Comparison of ENCODE assay signal across 8 mouse cellular contexts in the genomic region with DNA sequence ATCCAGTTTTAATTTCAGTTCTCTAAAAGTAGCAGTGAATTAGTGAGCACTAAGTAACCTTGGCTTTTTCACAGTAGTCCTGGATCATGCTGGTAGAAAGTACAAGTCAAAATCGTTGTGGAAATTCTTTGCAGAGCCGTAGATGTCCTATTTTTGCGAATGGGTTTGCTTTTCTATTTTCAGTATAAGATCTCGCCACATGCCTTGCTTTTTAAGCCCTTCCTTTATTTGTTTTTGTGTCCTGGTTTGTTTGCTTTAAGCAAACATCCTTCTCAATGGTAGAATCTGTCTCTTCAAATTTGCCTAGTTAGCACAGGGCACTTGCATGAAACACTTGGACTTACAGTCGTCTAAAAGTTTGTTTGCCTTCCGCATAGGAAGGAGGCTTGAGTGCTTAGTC. TPM values are rescaled to one million over a fixed set of nuclear protein-coding genes. Genes with fewer than 3 reads are reported as not detected.
A peak's percentile ranks its signal among the peaks of the same experiment; 100 is the strongest.
DNase-seq lines count a peak whose midpoint lies in the region; ATAC-seq and TF ChIP-seq lines count a peak whose summit lies in the region.

No protein-coding gene starts in this region.

- peak overlapping the region; percentile 91 for H3K4me3 ChIP-seq in layer of hippocampus, adult 2 months
- H3K4me3 ChIP-seq in forebrain, embryonic 10.5 days = peak overlapping the region; percentile 97
- H3K4me3 ChIP-seq in limb, embryonic 14.5 days (replicated peaks; ENCODE audit: low read length) = no peak overlapping the region
- H3K4me3 ChIP-seq in neural tube, embryonic 15.5 days (replicated peaks) = peak overlapping the region; percentile 4; the same call in 1 of the 2 replicates

- peaks cover 56% of the 10 kb centered on the region for H3K4me1 ChIP-seq in forebrain, embryonic 10.5 days
- H3K4me1 ChIP-seq in limb, embryonic 14.5 days (ENCODE audit: control insufficient read depth, insufficient read depth, low read length) = peaks cover 13% of the 10 kb centered on the region
- H3K4me1 ChIP-seq in neural tube, embryonic 15.5 days = peaks cover 50% of the 10 kb centered on the region

- peak overlapping the region; percentile 13; the same call in 1 of the 2 replicates for H3K4me2 ChIP-seq in limb, embryonic 14.5 days (replicated peaks; ENCODE audit: low read depth, low read length, severe bottlenecking)
- H3K4me2 ChIP-seq in neural tube, embryonic 15.5 days = peak overlapping the region; percentile 35

- no peak for DNase-seq in layer of hippocampus, adult 2 months (ENCODE audit: low spot score in 2 of 2)
- no peak for DNase-seq in layer of hippocampus, adult 18-20 months (ENCODE audit: low spot score in 2 of 2)
- DNase-seq in forebrain, embryonic 10.5 days (ENCODE audit: extremely low spot score, low spot score) = no peak
- no peak for DNase-seq in limb, embryonic 14.5 days (ENCODE audit: low spot score)
- DNase-seq in spleen, postnatal 4 days (ENCODE audit: low spot score in 2 of 2) = no peak
- DNase-seq in left cerebral cortex, adult 11 months (ENCODE audit: low spot score) = no peak
- DNase-seq in embryo, embryonic 11 days = no peak

- peaks cover 21% of the 10 kb centered on the region for H3K36me3 ChIP-seq in forebrain, embryonic 10.5 days (replicated peaks)
- 0 out of 2 replicates have a peak, but pooled peaks cover 8% of the 10 kb centered on the region for H3K36me3 ChIP-seq in limb, embryonic 14.5 days (ENCODE audit: control insufficient read depth, insufficient read depth, low read length)
- H3K36me3 ChIP-seq in neural tube, embryonic 15.5 days = no peaks in the 10 kb centered on the region

- TF ChIP-seq CTCF in layer of hippocampus, adult 2 months (conservative IDR thresholded peaks at IDR 0.05) = no peak

- ATAC-seq in limb, embryonic 14.5 days (ENCODE audit: low FRiP score, low read depth) = no peak
- ATAC-seq in neural tube, embryonic 15.5 days (ENCODE audit: low FRiP score) = no peak

- no peak for TF ChIP-seq POLR2A in limb, embryonic 14.5 days (IDR thresholded peaks at IDR 0.05; ENCODE audit: borderline replicate concordance, extremely low read depth, insufficient read depth, insufficient read length)

- no peak overlapping the region for H3K27ac ChIP-seq in layer of hippocampus, adult 2 months
- no peak overlapping the region for H3K27ac ChIP-seq in forebrain, embryonic 10.5 days
- H3K27ac ChIP-seq in limb, embryonic 14.5 days (replicated peaks; ENCODE audit: low read depth, low read length) = no peak overlapping the region
- H3K27ac ChIP-seq in neural tube, embryonic 15.5 days (replicated peaks) = no peak overlapping the region

- H3K27me3 ChIP-seq in forebrain, embryonic 10.5 days (ENCODE audit: poor library complexity, severe bottlenecking) = no peaks in the 10 kb centered on the region
- no peaks in the 10 kb centered on the region for H3K27me3 ChIP-seq in limb, embryonic 14.5 days (ENCODE audit: control insufficient read depth, insufficient read depth, low read length)
- no peaks in the 10 kb centered on the region for H3K27me3 ChIP-seq in neural tube, embryonic 15.5 days (replicated peaks)

- no peak overlapping the region for H3K9ac ChIP-seq in limb, embryonic 14.5 days (ENCODE audit: low read depth, low read length, severe bottlenecking)
- no peak overlapping the region for H3K9ac ChIP-seq in neural tube, embryonic 15.5 days (replicated peaks)

- 81% methylated on average over 6 of the region's 6 CpGs for WGBS in forebrain, embryonic 10.5 days
- 70% methylated on average over 6 of the region's 6 CpGs for WGBS in limb, embryonic 14.5 days
- 74% methylated on average over 6 of the region's 6 CpGs for WGBS in neural tube, embryonic 15.5 days

- H3K9me3 ChIP-seq in forebrain, embryonic 10.5 days = no peaks in the 10 kb centered on the region
- no peaks in the 10 kb centered on the region for H3K9me3 ChIP-seq in limb, embryonic 14.5 days (ENCODE audit: control insufficient read depth, low read length)
- no peaks in the 10 kb centered on the region for H3K9me3 ChIP-seq in neural tube, embryonic 15.5 days (replicated peaks)

RNA-seq across cellular contexts. Expression of a gene that starts 2.3 kb away (rescaled TPM):
- 10 to 100 TPM; 64.8 to 76.0 TPM for total RNA-seq in layer of hippocampus, adult 2 months (2021)
- total RNA-seq in layer of hippocampus, adult 18-20 months (2021) = 10 to 100 TPM; 58.5 to 63.5 TPM
- 96.6 and 98.2 TPM in 2 replicates for polyA plus RNA-seq in forebrain, embryonic 10.5 days (2016; fragmentation: Nextera tagmentation; extraction: Ambion mirVana)
- 53.6 and 63.4 TPM in 2 replicates for polyA plus RNA-seq in limb, embryonic 14.5 days (2012; rRNA removed)
- polyA plus RNA-seq in limb, embryonic 14.5 days (2014; fragmentation: Nextera tagmentation; extraction: Ambion mirVana) = 67.0 and 72.9 TPM in 2 replicates
- 91.1 and 99.3 TPM in 2 replicates for polyA plus RNA-seq in neural tube, embryonic 15.5 days (2015; fragmentation: Nextera tagmentation; extraction: Ambion mirVana)

RNA-seq across cellular contexts. Expression of a gene that starts 47.0 kb away (rescaled TPM):
- not detected for total RNA-seq in layer of hippocampus, adult 2 months (2021)
- not detected for total RNA-seq in layer of hippocampus, adult 18-20 months (2021)
- 0.07 and 0.46 TPM in 2 replicates for polyA plus RNA-seq in forebrain, embryonic 10.5 days (2016; fragmentation: Nextera tagmentation; extraction: Ambion mirVana)
- 0.03 TPM in 1 of 2 replicates, not detected in the other for polyA plus RNA-seq in limb, embryonic 14.5 days (2012; rRNA removed)
- polyA plus RNA-seq in limb, embryonic 14.5 days (2014; fragmentation: Nextera tagmentation; extraction: Ambion mirVana) = 0.11 and 0.12 TPM in 2 replicates
- not detected in 2 replicates for polyA plus RNA-seq in neural tube, embryonic 15.5 days (2015; fragmentation: Nextera tagmentation; extraction: Ambion mirVana)
